Mouse (Mus musculus) brain, embryonic 14.5 days (tissue): ENCODE results near the gene Syne3.

Experiments
- CTCF ChIP-seq: fragments of 200-500 bp; IDR thresholded peaks from 2 replicates; pipeline ENCODE4 v1.5.1; 2012; ENCODE audit warnings: inconsistent platforms, mild to moderate bottlenecking, moderate library complexity, borderline replicate concordance; ENCODE audit not compliant: insufficient read depth, insufficient read length; ENCODE audit errors: extremely low read depth
- POLR2A ChIP-seq: fragments of 200-500 bp; IDR thresholded peaks from 2 replicates; pipeline ENCODE4 v1.6.1; 2012; ENCODE audit warnings: mild to moderate bottlenecking, inconsistent platforms, borderline replicate concordance; ENCODE audit not compliant: poor library complexity, insufficient read depth, insufficient read length, severe bottlenecking; ENCODE audit errors: extremely low read depth

- TF ChIP-seq POLR2A (no peak), CTCF (no peak)
These were observed 110.4 kb downstream of the Syne3 start for GRCm38 (mm10) chr12:104899161-104899560.
